Mouse (Mus musculus) inflammation-experienced regulatory T-cells, adult 6 months (primary cell): Measurements from ENCODE around the gene H2-DMb1. TPM values are rescaled to one million over a fixed set of nuclear protein-coding genes. Genes with fewer than 3 reads are reported as not detected.

Source experiments
- ATAC-seq: one replicate; pipeline ENCODE4 v1.8.0; 2017
- polyA plus RNA-seq, 3 experiments: library from polyadenylated mRNA; unstranded; fragments of 100-300 nt; shearing (Covaris generic); gene quantifications; one replicate each; pipeline ENCODE4 v1.2.1; 2017

H2-DMb1 gene
- 1 to 10 TPM; 2.3 to 5.0 (median 4.5) TPM for polyA plus RNA-seq

- ATAC-seq = peak; percentile 38
Measured at GRCm38 (mm10) chr17:34152923-34153322, at the start of gene H2-DMb1. Gene H2-DMb1, plus strand, starts transcription at chr17:34153072.

GRCm38 (mm10) chr17:34104804-34105203 is 48.1 kb upstream of the H2-DMb1 start:
- no peak for ATAC-seq

GRCm38 (mm10) chr17:34106555-34106954 is 46.3 kb upstream of the H2-DMb1 start:
- no peak for ATAC-seq

- ATAC-seq = no peak
Measured at GRCm38 (mm10) chr17:34107109-34107867, 45.6 kb upstream of the H2-DMb1 start.

- no peak for ATAC-seq
Measured at GRCm38 (mm10) chr17:34108460-34108859, 44.4 kb upstream of the H2-DMb1 start.

GRCm38 (mm10) chr17:34109038-34109805 is 43.6 kb upstream of the H2-DMb1 start:
- no peak for ATAC-seq

GRCm38 (mm10) chr17:34109806-34110195 is 43.1 kb upstream of the H2-DMb1 start:
- no peak for ATAC-seq

GRCm38 (mm10) chr17:34110309-34110708 is 42.6 kb upstream of the H2-DMb1 start:
- no peak for ATAC-seq

GRCm38 (mm10) chr17:34114114-34114513 is 38.8 kb upstream of the H2-DMb1 start:
- ATAC-seq = no peak

GRCm38 (mm10) chr17:34116736-34117370 is 36.0 kb upstream of the H2-DMb1 start:
- ATAC-seq = no peak

GRCm38 (mm10) chr17:34117421-34118112 is 35.3 kb upstream of the H2-DMb1 start:
- ATAC-seq = no peak

- no peak for ATAC-seq
Measured at GRCm38 (mm10) chr17:34118113-34118872, 34.6 kb upstream of the H2-DMb1 start.

GRCm38 (mm10) chr17:34118873-34119248 is 34.0 kb upstream of the H2-DMb1 start:
- ATAC-seq = peak; percentile 10

GRCm38 (mm10) chr17:34119249-34120179 is 33.4 kb upstream of the H2-DMb1 start, which contains the start of gene H2-DMa:
Gene H2-DMa, plus strand, starts transcription at chr17:34119541.
- peak; percentile 76 for ATAC-seq

GRCm38 (mm10) chr17:34120180-34120723 is 32.6 kb upstream of the H2-DMb1 start:
- no peak for ATAC-seq

GRCm38 (mm10) chr17:34120814-34121171 is 32.1 kb upstream of the H2-DMb1 start:
- ATAC-seq = no peak

- no peak for ATAC-seq
Measured at GRCm38 (mm10) chr17:34121172-34121878, 31.5 kb upstream of the H2-DMb1 start.

GRCm38 (mm10) chr17:34121879-34122187 is 31.0 kb upstream of the H2-DMb1 start:
- no peak for ATAC-seq

GRCm38 (mm10) chr17:34122188-34122984 is 30.5 kb upstream of the H2-DMb1 start, which contains the start of gene Brd2:
Gene Brd2, minus strand, starts transcription at chr17:34122634.
- ATAC-seq = peak; percentile 27
